Mouse (Mus musculus): ENCODE results near the gene Prickle1. TPM values are rescaled to one million over a fixed set of nuclear protein-coding genes. Genes with fewer than 3 reads are reported as not detected.

Prickle1 gene
- total RNA-seq, 1 experiment from 2014 or later: 17.0 TPM

- no peak for DNase-seq
Measured at GRCm38 (mm10) chr15:93594296-93594887, 1.3 kb downstream of the Prickle1 start.

- no peak for DNase-seq
Measured at GRCm38 (mm10) chr15:93592596-93592995, 3.1 kb downstream of the Prickle1 start.

GRCm38 (mm10) chr15:93591831-93592321 lies 3.8 kb downstream of the Prickle1 start:
- DNase-seq: peak; percentile 56

GRCm38 (mm10) chr15:93591371-93591770 lies 4.3 kb downstream of the Prickle1 start:
- no peak for DNase-seq

- DNase-seq: no peak
Measured at GRCm38 (mm10) chr15:93588401-93588800, 7.3 kb downstream of the Prickle1 start.

GRCm38 (mm10) chr15:93587660-93588059 lies 8.0 kb downstream of the Prickle1 start:
- no peak for DNase-seq

GRCm38 (mm10) chr15:93583051-93583450 lies 12.6 kb downstream of the Prickle1 start:
- no peak for DNase-seq

GRCm38 (mm10) chr15:93581736-93582135 lies 14.0 kb downstream of the Prickle1 start:
- DNase-seq: no peak

GRCm38 (mm10) chr15:93579899-93580298 lies 15.8 kb downstream of the Prickle1 start:
- DNase-seq: no peak

- no peak for DNase-seq
Measured at GRCm38 (mm10) chr15:93579100-93579499, 16.6 kb downstream of the Prickle1 start.

- no peak for DNase-seq
Measured at GRCm38 (mm10) chr15:93576361-93576760, 19.3 kb downstream of the Prickle1 start.

- DNase-seq: peak; percentile 69
Measured at GRCm38 (mm10) chr15:93575884-93576283, 19.8 kb downstream of the Prickle1 start.

GRCm38 (mm10) chr15:93572889-93573288 lies 22.8 kb downstream of the Prickle1 start:
- no peak for DNase-seq

GRCm38 (mm10) chr15:93570881-93571495 lies 24.7 kb downstream of the Prickle1 start:
- no peak for DNase-seq

GRCm38 (mm10) chr15:93568911-93569310 lies 26.8 kb downstream of the Prickle1 start:
- DNase-seq: no peak

- no peak for DNase-seq
Measured at GRCm38 (mm10) chr15:93567546-93568307, 28.0 kb downstream of the Prickle1 start.

GRCm38 (mm10) chr15:93563491-93563890 lies 32.2 kb downstream of the Prickle1 start:
- no peak for DNase-seq

- no peak for DNase-seq
Measured at GRCm38 (mm10) chr15:93561540-93561939, 34.2 kb downstream of the Prickle1 start.

GRCm38 (mm10) chr15:93558421-93558820 lies 37.3 kb downstream of the Prickle1 start:
- no peak for DNase-seq

- no peak for DNase-seq
Measured at GRCm38 (mm10) chr15:93555719-93556118, 40.0 kb downstream of the Prickle1 start.

- DNase-seq: no peak
Measured at GRCm38 (mm10) chr15:93554203-93554851, 41.4 kb downstream of the Prickle1 start.

- DNase-seq: peak; percentile 69
Measured at GRCm38 (mm10) chr15:93552169-93552568, 43.5 kb downstream of the Prickle1 start.

- DNase-seq: no peak
Measured at GRCm38 (mm10) chr15:93548297-93548696, 47.4 kb downstream of the Prickle1 start.

Data from adrenal gland, postnatal 25 days (tissue).